Mouse (Mus musculus): ENCODE results near the gene Olfr796. TPM values are rescaled to one million over a fixed set of nuclear protein-coding genes. Genes with fewer than 3 reads are reported as not detected.

Gene Olfr796
- polyA plus RNA-seq, 1 experiment from 2014 or later = not detected

Small RNA genes within 50 kb of the gene (microRNA-seq; reads per million reads assigned to microRNA genes)
- not detected for gene Gm23252

Other genes with a start within 250 kb of the Olfr796 start
- 0.04 TPM in 1 of 2 replicates, not detected in the other for gene Olfr784, start 228.5 kb downstream of the Olfr796 start, polyA plus RNA-seq (2015; fragmentation: Nextera tagmentation; extraction: Ambion mirVana)
- gene Olfr785, start 207.1 kb downstream of the Olfr796 start, polyA plus RNA-seq (2015; fragmentation: Nextera tagmentation; extraction: Ambion mirVana) = not detected in 2 replicates
- not detected in 2 replicates for gene Olfr786, start 185.3 kb downstream of the Olfr796 start, polyA plus RNA-seq (2015; fragmentation: Nextera tagmentation; extraction: Ambion mirVana)
- gene Olfr787, start 150.7 kb downstream of the Olfr796 start, polyA plus RNA-seq (2015; fragmentation: Nextera tagmentation; extraction: Ambion mirVana) = not detected in 2 replicates
- not detected in 2 replicates for gene Olfr788, start 141.6 kb downstream of the Olfr796 start, polyA plus RNA-seq (2015; fragmentation: Nextera tagmentation; extraction: Ambion mirVana)
- not detected in 2 replicates for gene Olfr789, start 127.8 kb downstream of the Olfr796 start, polyA plus RNA-seq (2015; fragmentation: Nextera tagmentation; extraction: Ambion mirVana)
- gene Olfr790, start 114.1 kb downstream of the Olfr796 start, polyA plus RNA-seq (2015; fragmentation: Nextera tagmentation; extraction: Ambion mirVana) = not detected in 2 replicates
- gene Olfr791, start 90.8 kb downstream of the Olfr796 start, polyA plus RNA-seq (2015; fragmentation: Nextera tagmentation; extraction: Ambion mirVana) = not detected in 2 replicates
- gene Olfr792, start 73.4 kb downstream of the Olfr796 start, polyA plus RNA-seq (2015; fragmentation: Nextera tagmentation; extraction: Ambion mirVana) = not detected in 2 replicates
- not detected in 2 replicates for gene Olfr794, start 44.9 kb downstream of the Olfr796 start, polyA plus RNA-seq (2015; fragmentation: Nextera tagmentation; extraction: Ambion mirVana)
- gene Olfr798, start 15.4 kb upstream of the Olfr796 start, polyA plus RNA-seq (2015; fragmentation: Nextera tagmentation; extraction: Ambion mirVana) = not detected in 2 replicates
- not detected in 2 replicates for gene Olfr799, start 24.9 kb upstream of the Olfr796 start, polyA plus RNA-seq (2015; fragmentation: Nextera tagmentation; extraction: Ambion mirVana)
- gene Olfr800, start 45.1 kb upstream of the Olfr796 start, polyA plus RNA-seq (2015; fragmentation: Nextera tagmentation; extraction: Ambion mirVana) = not detected in 2 replicates
- gene Olfr801, start 61.3 kb upstream of the Olfr796 start, polyA plus RNA-seq (2015; fragmentation: Nextera tagmentation; extraction: Ambion mirVana) = not detected in 2 replicates
- not detected in 2 replicates for gene Olfr802, start 75.6 kb upstream of the Olfr796 start, polyA plus RNA-seq (2015; fragmentation: Nextera tagmentation; extraction: Ambion mirVana)
- not detected in 2 replicates for gene Olfr803, start 81.7 kb upstream of the Olfr796 start, polyA plus RNA-seq (2015; fragmentation: Nextera tagmentation; extraction: Ambion mirVana)
- gene Olfr804, start 90.6 kb upstream of the Olfr796 start, polyA plus RNA-seq (2015; fragmentation: Nextera tagmentation; extraction: Ambion mirVana) = not detected in 2 replicates
- not detected in 2 replicates for gene Olfr805, start 116.8 kb upstream of the Olfr796 start, polyA plus RNA-seq (2015; fragmentation: Nextera tagmentation; extraction: Ambion mirVana)
- gene Olfr806, start 129.4 kb upstream of the Olfr796 start, polyA plus RNA-seq (2015; fragmentation: Nextera tagmentation; extraction: Ambion mirVana) = not detected in 2 replicates
- gene Olfr807, start 145.2 kb upstream of the Olfr796 start, polyA plus RNA-seq (2015; fragmentation: Nextera tagmentation; extraction: Ambion mirVana) = not detected in 2 replicates
- not detected in 2 replicates for gene Olfr808, start 152.9 kb upstream of the Olfr796 start, polyA plus RNA-seq (2015; fragmentation: Nextera tagmentation; extraction: Ambion mirVana)
- gene Olfr809, start 162.1 kb upstream of the Olfr796 start, polyA plus RNA-seq (2015; fragmentation: Nextera tagmentation; extraction: Ambion mirVana) = not detected in 2 replicates
- gene Olfr810, start 182.3 kb upstream of the Olfr796 start, polyA plus RNA-seq (2015; fragmentation: Nextera tagmentation; extraction: Ambion mirVana) = not detected in 2 replicates
- gene Olfr811, start 191.8 kb upstream of the Olfr796 start, polyA plus RNA-seq (2015; fragmentation: Nextera tagmentation; extraction: Ambion mirVana) = not detected in 2 replicates
- gene Olfr812, start 233.5 kb upstream of the Olfr796 start, polyA plus RNA-seq (2015; fragmentation: Nextera tagmentation; extraction: Ambion mirVana) = not detected in 2 replicates
- not detected in 2 replicates for gene Olfr813, start 242.8 kb upstream of the Olfr796 start, polyA plus RNA-seq (2015; fragmentation: Nextera tagmentation; extraction: Ambion mirVana)